Mouse (Mus musculus) liver, postnatal 0 days (tissue): ENCODE measurements around the gene Kcnk4.

Experiments used
- CTCF ChIP-seq: sonication (generic); IDR thresholded peaks from 2 replicates; pipeline ENCODE4 v1.5.1; 2016; ENCODE audit warnings: antibody characterized with exemption, low read depth
- EP300 ChIP-seq: IDR thresholded peaks from 2 replicates; pipeline ENCODE4 v1.6.1; 2016; ENCODE audit warnings: antibody characterized with exemption, low read depth, mild to moderate bottlenecking

- TF ChIP-seq CTCF (no peak), EP300 (no peak)
Observed at GRCm38 (mm10) chr19:6937541-6938465, 3.5 kb upstream of the Kcnk4 start.
